Mouse (Mus musculus): ENCODE measurements around the gene Myt1l.
A peak's percentile ranks its signal among the peaks of the same experiment; 100 is the strongest.

The Myt1l gene

GRCm38 (mm10) chr12:29816761-29817160, 288.6 kb downstream of the Myt1l start:
- DNase-seq (ENCODE audit: low read depth), result no peak

DNA sequence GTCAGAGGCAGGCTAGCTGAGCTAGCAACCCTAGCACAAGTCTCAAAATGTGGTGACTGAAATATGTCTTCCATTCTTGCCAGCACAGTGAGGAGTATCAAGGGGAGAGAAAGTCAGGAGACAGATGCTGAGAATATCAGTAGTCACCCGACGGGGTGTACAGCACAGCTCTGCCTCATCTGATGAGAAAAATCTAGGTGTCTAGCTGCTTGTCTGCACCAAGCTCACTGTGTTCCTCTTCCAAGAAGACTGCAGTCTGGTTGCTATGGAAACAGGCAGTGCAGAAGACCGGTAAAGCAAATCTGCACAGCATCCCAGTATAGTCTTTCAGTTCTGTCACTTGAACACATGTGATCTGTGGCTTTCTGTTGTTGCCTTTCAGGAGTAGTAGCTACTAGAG, 294.0 kb downstream of the Myt1l start:
- DNase-seq (ENCODE audit: low read depth), result no peak

GRCm38 (mm10) chr12:29823766-29824417, 295.7 kb downstream of the Myt1l start:
- no peak for DNase-seq (ENCODE audit: low read depth)

DNA sequence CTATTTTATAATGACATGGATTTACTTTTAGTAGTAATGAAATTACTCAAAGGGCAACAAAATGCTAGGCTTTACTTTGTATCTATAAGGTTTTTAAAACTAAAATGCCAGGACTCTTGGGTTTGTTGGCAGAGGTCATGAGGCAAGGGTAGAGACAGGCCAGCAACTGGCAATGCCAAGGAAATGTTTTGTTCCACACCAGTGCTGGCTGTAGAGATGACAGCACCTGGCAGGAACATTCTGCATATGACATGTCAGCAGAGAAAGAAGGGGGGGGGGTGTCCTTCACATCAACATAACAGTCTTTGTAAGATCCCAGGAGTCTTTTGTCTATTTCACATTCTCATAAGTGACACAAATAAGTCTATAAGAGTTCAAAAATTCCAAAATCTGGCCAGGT, 302.4 kb downstream of the Myt1l start:
- no peak for DNase-seq (ENCODE audit: low read depth)

DNA sequence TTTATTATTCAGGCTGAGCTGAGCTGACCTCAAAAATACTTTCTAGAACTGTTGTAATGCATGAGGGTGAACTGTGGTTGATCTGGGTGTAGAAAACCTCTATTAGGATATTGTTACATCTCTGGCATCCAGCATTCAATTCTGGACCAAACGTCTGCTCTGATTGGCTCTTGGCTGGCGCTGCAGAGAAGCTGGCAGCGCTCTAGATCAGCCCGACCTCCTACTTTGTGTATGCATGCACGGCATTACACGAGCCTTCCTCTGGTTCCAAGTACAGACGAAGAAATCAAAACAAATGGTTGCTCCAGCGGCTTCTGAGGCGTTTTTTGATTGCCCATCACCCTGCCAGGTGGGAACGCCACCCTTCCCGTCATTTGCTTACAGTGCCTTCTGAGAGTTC, 303.2 kb downstream of the Myt1l start:
- DNase-seq (ENCODE audit: low read depth), result no peak

- DNase-seq (ENCODE audit: low read depth), result no peak
Observed at GRCm38 (mm10) chr12:29837301-29837791, 309.2 kb downstream of the Myt1l start.

DNA sequence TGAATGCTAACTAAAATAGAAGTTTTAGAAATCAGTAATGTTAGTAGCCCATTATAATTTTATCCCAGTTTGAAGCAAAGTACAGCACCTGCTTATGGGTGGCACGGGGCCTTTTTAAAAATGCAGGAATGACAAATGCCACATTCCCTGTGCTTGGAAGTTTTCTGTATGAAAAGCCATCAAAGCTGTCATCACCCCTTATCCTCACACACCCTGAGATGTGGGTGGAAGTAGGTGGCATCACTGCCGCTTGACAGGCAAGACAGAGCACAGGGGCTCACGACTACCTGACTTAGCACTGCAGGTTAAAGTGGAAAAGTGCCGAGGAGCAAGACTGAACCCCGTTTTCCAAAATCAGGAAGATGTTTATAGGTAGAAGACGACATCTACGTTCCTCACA, 310.2 kb downstream of the Myt1l start:
- no peak for DNase-seq (ENCODE audit: low read depth)

DNA sequence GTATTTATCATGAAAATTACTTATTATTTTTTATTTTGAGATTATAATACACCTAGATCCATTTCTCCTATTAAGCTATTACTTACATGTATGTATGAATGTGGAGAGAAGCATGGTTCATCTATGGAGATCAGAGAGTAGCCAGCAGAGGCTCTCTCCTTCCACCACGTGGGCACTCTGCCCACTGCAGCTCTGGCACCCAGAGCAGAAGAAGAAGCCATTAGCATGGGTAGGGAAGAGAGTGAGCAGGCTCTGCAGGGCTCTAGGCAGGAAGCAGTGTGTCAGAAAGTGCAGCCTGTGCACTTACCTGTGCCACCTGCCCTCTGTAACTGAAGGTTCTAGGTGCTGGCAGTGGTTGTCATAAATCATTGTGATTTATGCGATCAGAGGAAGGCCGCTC, 321.8 kb downstream of the Myt1l start:
- DNase-seq (ENCODE audit: low read depth), result no peak

- DNase-seq (ENCODE audit: low read depth), result no peak
Observed at GRCm38 (mm10) chr12:29854151-29854585, 326.0 kb downstream of the Myt1l start.

GRCm38 (mm10) chr12:29855007-29855406, 326.8 kb downstream of the Myt1l start:
- no peak for DNase-seq (ENCODE audit: low read depth)

DNA sequence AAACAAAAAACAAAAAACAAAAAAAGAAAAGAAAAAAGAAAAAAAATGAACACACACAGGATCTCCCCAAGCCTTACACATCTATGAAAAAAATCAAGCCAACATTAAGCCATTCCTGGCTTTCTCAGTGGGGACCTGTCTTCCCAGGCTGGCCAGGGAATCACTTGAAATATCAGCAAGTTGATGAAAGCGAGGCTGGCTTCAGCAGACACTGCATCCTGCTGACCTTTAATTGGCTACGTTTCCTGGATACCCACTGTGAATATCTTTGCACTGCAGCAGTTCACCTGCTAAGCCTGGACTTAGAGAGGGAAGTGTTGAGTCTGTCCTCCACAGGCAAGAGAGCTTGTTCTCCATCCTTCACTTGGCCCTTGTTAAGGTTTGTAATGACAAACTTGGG, 332.8 kb downstream of the Myt1l start:
- DNase-seq (ENCODE audit: low read depth), result no peak

DNA sequence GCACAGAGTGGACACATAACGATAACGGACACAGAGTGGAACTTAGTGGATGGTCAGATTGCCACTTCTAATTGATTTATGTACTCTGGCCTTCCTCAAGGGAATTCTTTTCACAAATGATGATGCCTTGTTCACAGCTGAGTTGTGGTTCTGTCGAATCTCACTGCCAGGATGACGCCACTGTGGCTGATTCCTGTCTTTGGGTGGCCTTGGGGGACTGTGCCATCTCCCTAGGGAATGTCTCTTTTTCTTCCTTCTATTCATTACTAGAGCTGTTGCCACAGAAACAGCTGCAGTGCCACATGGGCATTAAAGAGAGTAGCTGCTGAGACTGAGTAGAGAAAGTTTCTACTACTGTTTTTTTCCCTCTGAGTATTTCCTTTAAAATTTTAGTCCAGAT, 340.1 kb downstream of the Myt1l start:
- no peak for DNase-seq (ENCODE audit: low read depth)

DNA sequence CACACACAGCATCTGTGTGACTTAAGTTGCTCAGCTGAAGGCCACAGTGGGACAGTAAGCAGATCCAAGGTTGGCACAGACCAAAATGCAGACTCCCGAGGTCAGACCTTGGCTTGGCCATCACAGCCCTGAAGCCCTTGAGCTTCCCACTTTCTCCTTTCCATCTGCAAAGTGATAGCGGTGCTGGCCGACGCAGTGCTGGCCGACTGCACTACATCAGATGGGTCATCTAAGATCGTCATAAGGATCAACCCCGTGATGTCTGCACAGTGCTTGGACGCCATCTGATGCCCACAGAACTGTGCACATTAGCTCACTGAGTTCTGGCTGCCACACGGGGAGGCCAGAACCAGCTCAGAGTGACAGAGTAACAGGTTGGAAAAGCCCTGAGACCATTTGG, 340.6 kb downstream of the Myt1l start:
- DNase-seq (ENCODE audit: low read depth), result no peak

DNA sequence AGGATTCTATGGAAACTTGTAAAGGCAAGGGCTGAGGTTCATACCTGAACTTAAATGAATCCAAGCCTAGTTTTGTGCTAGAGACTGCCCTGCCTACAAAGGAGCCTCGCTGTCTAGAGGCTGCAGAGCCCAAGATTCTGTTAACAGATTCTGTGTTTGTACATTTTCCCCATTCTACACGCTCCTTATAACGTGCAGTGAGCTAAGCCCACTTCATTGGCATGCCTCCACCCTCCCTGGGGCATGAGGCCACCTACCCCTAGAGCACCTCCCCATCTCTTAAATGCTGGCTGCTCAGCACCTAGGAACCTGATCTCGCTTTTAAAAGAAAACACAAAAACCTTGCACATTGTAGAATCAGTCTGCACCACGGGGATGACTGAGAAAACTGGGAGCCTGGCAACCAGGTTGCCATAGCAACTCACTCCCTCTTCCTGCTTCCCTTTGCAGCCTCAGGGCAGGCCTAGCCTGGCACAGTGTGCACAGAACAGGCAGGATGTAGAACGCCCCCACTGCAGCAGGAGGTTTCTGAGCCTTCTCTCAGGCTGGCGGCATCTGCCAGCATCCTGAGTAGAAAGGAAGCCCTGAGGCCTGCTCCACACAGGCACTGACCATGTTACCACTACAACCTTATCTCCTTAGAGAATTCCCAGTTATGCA, 344.1 kb downstream of the Myt1l start:
- no peak for DNase-seq (ENCODE audit: low read depth)

DNA sequence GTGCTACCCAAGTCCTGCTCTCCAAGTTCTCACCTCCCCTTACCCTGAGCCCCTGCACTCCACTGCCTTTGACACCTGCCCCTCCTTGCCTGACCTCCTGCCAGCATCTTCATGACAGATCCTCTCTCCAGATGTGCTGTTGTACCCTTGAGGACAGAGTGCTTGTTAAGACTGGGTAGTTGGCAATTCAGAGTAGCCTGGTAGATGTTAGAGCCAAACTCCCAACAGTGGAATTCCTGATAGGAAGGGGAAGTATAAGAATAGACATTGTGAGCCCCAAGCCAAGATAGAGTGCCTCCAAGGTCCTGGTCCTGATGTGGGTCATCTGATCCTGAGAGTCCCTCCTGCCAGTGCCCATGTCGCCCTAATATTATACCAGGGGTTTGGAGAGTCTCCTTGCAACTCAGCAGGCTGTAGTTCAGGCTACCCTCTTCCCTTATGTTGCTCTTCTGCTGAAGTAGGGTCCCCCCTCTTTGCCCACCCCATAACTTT, 345.1 kb downstream of the Myt1l start:
- no peak for DNase-seq (ENCODE audit: low read depth)

- no peak for DNase-seq (ENCODE audit: low read depth)
Observed at GRCm38 (mm10) chr12:29877977-29878376, 349.8 kb downstream of the Myt1l start.

DNA sequence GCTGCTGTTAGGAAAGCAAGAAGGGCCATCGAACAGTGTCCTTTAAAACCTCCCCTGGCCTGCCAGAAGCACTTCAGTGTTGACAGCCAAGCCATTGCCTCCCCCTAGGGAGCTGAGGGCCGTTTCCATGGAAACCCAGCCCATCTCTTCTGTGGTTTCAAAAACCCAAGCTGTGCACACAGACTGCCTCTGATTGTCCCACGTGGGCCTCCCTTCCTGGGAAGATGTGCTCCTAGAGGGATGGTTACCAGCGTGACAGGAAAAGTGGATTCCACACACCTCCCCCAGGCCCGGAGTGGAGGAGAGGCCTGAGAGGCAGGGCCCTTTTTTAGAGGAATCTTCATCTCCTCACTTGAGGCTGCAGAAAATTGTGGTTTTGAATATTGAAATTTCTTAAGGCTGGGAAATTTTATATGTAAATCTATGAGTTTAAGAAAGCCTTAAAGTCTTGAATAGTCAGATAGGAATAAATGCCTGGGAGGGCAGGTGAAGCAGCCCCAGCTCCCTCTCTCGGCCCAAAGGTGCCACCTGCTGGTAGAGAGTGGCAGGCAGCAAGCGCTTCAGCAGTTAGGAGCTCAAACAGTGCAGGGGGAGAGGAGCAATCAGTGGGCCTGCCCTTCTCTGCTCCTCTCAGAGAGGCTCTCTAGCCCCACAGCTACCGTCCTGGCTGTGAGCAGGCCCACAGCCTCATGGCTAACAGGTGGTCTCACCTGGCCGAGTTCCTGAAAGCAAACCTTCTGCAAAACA, 354.9 kb downstream of the Myt1l start:
- DNase-seq (ENCODE audit: low read depth), result no peak

DNA sequence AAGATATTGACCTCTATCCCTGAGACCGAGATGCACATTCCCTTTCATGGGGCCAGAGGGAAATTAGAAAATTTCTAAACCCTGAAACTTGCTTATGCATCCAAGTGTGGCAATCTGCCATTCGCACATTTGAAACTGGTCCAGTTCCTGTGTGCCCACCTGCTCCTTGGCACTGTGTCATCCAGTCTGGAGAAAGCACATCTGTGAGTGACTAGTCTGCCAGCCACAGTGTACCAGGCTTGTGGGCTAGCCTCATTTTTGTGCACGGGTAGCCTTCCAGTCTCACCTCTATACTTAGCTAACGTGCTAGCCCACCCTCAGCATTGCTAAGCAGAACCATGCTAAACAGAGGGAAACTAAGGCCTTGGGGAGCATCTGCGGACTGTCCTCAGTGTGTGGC, 356.2 kb downstream of the Myt1l start:
- no peak for DNase-seq (ENCODE audit: low read depth)

DNA sequence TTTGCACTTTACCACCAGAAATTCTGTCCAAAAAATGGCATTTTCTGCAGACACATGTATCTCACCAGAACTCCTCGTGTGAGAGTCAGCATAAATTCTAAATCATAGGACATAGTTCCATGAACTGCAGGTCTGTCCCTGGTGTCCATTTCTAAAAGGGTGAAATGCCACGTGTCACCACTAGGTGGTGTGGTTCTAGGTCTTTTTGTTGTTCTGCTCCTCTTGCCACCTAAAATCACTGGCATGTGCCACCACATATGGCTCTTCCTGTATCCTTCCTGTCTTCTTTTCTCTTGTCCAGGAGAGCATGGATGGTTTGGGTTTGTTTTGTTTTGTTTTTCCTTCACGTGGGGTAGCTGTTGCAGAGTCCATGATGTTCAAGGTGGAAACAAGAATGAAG, 366.5 kb downstream of the Myt1l start:
- peak; percentile 11 for DNase-seq (ENCODE audit: low read depth)

GRCm38 (mm10) chr12:29897533-29898085, 369.4 kb downstream of the Myt1l start:
- no peak for DNase-seq (ENCODE audit: low read depth)

GRCm38 (mm10) chr12:29904101-29904874, 376.1 kb downstream of the Myt1l start:
- DNase-seq (ENCODE audit: low read depth), result no peak

DNA sequence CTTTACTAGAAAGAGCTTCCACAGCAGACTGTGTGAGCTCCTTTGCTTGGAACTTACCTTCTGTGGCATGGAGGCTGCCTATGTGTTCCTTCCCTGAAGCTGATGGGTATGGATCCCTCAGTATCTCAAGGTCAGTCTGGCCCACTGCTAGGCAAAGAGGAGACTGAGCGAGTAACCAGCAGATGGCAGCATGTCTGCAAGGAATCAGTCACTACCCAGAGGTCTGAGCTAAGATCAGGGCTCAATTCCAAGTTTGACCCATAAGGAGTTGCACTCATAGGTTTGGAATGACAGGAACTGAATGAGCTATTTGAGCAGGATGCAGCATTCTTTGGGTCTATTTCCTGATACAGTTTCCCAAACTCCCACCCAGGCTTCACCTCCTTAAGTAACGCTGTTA, 378.9 kb downstream of the Myt1l start:
- no peak for DNase-seq (ENCODE audit: low read depth)

All from c-Kit-positive CD71-positive TER-119-negative erythroid progenitor cells, embryonic 14.5 days (primary cell).